Mouse (Mus musculus): ENCODE measurements around the gene Sparc.

Sparc gene

DNA sequence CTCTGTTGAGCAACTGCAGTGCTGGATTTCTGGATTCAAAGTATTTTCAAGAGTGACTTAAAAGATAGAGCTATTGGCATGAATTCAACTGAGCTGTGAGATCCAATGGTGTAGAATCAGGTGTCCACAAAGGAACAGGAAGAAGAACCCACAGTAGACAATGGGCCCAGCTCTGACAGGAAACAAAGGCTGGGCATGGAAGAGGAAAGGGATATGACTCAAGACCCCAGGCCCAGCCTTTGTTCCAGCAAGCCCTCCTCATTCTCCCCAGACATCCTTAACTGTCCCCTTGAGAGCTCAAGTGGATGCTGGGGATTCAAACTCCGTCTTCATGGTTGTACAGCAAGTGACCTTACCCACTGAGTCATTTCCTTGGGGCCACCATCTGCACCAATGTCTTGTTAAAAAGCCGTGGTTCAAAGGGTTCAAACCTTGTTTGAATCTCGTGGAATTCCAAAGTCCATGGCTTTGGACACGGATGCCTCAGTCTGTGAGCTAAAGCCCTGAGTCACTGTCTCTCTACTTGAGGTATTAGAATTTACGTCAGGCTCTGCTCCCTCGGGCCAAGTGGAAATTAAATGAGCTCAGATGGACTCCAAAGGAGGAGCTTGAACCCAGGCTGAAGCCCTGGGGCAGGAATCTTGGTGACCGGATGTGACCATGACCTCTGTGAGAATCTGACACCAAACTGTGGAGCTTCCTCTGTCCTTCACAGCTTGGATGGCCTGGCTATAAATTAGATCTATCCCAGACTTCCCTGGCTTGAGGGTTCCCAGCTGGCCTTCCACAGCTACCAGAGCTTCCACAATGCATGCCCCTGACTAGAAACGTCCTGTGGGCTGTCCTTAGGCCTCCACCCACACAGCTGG lies 17.1 kb downstream of the Sparc start:
- no peak for DNase-seq (ENCODE audit: low spot score in 2 of 2)

DNA sequence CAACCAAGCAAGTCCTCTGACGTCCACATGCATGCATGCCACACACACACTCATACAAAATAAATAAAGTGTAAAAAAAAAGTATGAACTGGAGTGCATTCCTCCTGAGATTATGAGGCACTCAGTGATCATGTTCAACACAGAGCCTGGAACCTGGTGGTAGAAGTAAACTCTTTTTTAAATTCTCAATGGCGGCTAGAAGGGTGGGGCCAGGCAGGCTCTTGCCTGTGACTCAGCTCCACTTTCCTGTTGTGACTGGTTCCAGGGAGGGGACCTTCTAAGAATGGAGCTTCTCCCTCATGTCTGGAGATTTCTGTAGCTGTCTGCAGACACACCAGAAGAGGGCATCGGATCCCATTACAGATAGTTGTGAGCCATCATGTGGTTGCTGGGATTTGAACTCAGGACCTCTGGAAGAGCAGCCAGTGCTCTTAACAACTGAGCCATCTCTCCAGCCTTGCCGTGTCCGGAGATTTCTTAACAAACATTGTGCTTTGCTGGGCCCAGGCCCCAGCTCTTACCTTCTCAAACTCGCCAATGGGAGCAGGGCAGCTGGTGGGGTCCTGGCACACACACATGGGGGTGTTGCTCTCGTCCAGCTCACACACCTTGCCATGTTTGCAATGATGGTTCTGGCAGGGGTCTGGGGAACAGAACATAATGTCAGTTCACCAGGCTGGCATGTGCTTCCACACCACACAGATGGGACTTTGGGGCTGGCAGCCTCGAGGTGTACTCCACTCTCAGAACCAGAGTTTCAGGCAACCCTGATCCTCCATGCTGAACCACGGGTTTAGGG lies 18.1 kb downstream of the Sparc start:
- no peak for DNase-seq (ENCODE audit: low spot score in 2 of 2)

DNA sequence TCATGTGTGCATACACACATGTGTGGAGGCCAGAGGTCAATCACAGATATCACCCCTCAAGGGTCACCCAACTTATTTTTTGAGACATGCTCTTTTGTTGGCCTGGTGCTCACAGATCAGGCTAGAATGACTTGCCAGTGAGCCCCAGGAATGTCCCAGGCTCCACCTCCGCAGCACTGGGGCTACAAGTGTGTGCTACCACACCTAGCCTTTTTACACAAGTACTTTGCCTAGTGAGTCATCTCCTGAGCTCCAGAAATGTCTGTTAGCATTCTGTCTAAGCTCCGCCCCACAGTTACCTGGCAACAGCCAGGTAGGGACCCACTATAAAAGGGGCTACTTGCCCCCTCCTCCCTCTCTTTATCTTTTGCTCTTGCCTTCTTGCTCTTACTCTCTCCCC lies 22.1 kb downstream of the Sparc start:
- no peak for DNase-seq (ENCODE audit: low spot score in 2 of 2)

GRCm38 (mm10) chr11:55398371-55398770 lies 24.6 kb downstream of the Sparc start:
- no peak for DNase-seq (ENCODE audit: low spot score in 2 of 2)

DNA sequence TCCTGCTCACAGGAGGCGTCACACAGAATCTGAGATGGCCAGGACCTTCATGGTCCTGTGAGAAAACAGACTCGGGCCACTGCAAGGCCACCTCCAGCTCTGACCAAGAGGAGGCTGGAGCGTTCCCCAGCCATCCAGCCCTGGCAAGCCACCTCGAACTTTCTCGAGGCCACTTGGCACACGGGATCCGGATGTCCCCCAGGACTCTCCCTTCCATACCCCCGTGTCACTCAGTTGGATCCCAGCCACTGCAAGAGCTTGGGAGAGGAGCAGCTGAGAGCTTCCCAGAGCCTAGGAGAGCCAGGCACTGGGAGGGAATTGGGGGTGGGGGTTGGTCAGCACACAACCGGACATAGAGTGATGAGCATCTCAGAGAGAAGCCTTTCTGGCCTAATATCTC lies 25.5 kb downstream of the Sparc start:
- no peak for DNase-seq (ENCODE audit: low spot score in 2 of 2)

GRCm38 (mm10) chr11:55397036-55397435 lies 25.9 kb downstream of the Sparc start:
- no peak for DNase-seq (ENCODE audit: low spot score in 2 of 2)

DNA sequence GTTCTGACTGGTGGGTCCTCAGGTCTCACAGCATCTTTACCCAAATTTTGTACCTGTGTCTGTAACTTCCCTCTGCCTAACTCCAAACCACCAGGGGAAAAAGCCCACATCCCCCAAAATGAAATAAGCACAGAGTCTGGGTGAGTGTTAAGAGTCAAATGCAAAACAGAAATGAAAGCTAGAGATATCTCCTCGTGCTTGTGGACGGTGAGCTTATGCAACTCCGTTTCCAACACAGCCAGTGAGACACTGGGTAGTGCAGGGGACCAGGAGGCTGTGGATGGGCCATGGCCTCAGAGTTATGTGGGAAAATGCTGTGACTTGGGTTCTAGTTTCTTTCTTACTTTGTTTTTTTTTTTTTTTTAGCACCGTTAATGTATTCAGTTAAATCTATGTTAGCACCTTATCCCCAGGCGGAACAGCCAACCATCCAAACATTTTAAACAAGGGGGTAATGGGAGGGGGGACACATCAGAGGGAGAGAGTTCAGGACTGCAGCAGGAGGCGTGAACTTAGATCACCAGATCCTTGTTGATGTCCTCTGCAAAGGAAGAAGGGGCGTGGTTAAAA lies 27.8 kb downstream of the Sparc start:
- no peak for DNase-seq (ENCODE audit: low spot score in 2 of 2)

DNA sequence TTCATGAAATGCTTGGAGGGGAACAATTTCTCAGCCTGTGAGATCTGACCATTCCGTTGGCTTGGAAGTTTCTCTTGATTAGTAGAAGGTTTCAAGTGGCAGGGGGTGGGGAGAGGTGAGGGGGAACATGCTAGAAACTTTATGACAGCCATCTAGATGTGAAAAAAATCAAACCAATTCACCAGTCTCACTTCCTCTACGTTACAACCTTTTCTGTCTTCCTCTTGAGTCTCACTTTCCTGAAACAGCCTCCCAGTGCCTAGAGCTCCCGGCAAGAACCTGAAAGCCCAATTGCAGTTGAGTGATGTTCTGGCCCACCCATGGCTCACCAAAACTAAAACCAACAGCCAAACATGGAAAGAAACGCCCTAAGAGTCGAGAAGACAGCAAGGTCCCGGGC lies 28.4 kb downstream of the Sparc start:
- DNase-seq (ENCODE audit: low spot score in 2 of 2) = no peak

DNA sequence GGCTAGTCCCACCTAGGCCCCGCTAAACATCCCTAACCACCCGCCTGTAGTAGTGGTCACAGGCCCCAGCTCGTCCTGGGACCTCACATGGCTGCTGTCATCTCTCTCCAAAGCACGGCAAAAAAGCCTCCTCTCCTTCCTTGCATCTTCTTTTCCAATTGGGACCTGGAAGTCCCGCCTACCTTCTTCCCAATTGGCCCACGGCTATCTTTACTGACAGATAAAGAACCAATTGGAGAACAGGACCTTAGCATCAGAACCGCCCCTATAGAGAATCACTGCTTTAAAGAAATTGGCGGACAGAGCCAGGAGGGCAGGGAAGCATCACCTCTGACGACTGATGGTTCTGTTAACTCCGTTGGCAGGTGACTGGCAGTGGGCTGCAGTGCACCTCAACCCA lies 30.5 kb downstream of the Sparc start:
- no peak for DNase-seq (ENCODE audit: low spot score in 2 of 2)

GRCm38 (mm10) chr11:55389778-55390177 lies 33.2 kb downstream of the Sparc start:
- DNase-seq (ENCODE audit: low spot score in 2 of 2) = peak in 1 of 2 experiments; percentile 18

DNA sequence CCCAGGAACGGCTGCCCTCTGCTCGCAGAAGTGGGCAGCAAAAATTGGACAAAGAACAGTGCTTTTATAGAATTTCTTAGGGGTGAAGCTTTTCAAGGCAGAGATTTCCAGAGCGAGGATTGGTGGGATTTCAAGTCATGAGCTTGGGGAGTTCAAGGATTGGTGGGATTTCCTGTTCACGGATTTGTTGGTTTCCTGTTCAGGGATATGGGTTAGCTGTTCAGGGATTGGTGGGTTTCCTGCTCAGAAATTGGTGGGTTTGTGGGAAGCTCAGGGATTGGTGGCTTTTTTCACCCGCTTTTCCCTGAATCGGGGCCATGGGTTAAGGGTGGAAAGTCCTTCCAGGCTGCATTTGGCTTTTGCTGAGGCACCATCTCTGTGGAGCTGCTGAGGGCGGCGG lies 35.4 kb downstream of the Sparc start:
- no peak for DNase-seq (ENCODE audit: low spot score in 2 of 2)

- DNase-seq (ENCODE audit: low spot score in 2 of 2) = peak; percentile 66 to 68
Observed at GRCm38 (mm10) chr11:55386424-55387063, 36.4 kb downstream of the Sparc start.

GRCm38 (mm10) chr11:55383463-55384045 lies 39.4 kb downstream of the Sparc start:
- DNase-seq (ENCODE audit: low spot score in 2 of 2) = no peak

DNA sequence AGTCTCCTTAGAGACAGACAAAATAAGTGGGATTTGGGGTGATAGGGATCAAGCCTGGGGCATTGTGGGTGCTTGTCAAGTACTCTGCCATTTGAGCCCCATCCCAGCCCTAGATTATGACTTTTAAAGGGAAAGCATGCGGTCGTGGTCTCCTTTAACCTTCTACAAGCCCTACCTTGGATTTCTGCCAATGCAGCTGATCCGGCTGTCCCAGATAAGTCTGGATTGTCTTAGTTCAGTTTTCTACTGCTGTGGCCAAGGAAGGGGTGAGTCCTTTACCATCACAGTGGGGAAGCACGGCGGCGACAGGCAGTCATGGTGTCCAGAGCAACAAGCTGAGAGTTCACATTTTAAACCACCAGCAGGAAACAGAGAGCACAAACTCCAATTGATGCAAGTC lies 42.1 kb downstream of the Sparc start:
- DNase-seq (ENCODE audit: low spot score in 2 of 2) = no peak

DNA sequence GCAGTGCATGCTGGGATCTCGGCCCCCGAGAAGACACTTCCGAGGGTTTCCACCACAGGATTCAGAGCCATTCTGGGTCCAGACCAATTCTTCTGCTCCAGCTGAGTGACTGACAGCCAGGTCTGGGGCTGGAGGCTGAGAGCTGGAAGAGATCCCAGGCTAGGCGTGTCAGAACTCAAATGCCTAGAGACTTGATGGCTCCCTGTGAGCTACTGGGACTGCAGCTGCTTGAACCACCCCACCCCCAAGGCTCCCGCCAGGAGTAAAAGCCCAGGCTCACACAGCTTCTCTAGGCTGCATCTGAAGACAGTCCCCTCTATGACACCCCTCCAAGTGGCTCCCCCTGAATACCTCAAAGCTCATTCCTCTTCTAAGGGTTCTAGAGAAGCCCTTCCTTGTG lies 44.6 kb downstream of the Sparc start:
- DNase-seq (ENCODE audit: low spot score in 2 of 2) = peak; percentile 59 to 68

DNA sequence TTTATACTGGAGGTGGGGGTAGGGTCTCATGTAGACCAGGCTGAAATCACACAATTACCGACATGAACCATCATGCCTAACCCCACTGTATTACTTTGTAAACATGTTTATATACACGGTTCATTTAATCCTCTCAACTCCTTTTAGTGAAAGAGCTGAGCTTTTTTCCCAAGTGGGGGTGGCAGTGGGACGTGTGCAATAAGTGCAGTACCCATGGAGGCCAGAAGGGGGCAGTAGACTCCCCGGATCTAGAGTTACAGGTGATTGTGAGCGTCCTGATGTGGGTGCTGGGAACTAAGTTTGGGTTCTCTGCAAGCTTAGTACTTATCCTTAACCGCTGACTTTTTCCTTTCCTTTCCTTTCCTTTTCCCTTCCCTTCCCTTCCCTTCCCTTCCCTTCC lies 49.1 kb downstream of the Sparc start:
- no peak for DNase-seq (ENCODE audit: low spot score in 2 of 2)

GRCm38 (mm10) chr11:55373373-55373772 lies 49.6 kb downstream of the Sparc start:
- DNase-seq (ENCODE audit: low spot score in 2 of 2) = no peak

GRCm38 (mm10) chr11:55372001-55372400 lies 51.0 kb downstream of the Sparc start:
- DNase-seq (ENCODE audit: low spot score in 2 of 2) = no peak

GRCm38 (mm10) chr11:55369093-55369471 lies 53.9 kb downstream of the Sparc start:
- no peak for DNase-seq (ENCODE audit: low spot score in 2 of 2)

- DNase-seq (ENCODE audit: low spot score in 2 of 2) = no peak
Observed at GRCm38 (mm10) chr11:55368388-55369092, 54.4 kb downstream of the Sparc start.

DNA sequence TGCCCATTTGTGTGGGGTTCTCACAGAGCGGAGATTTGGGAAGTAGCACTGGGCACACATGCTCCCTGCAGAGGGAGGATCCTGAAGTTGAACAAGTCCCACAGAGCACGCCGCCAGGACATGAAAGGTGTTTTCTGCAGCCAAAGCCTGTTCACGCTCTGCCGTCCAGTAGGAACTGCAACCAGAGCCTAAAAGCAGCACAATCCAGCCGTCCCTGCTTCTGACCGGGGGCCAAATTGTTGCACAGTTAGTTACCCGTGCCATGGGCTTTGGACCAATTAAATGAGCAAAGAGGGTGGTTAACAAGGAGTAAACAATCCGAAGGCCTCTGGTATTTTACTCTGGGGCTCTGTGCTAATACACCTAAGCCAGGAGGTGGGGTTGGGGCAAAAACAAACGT lies 55.2 kb downstream of the Sparc start:
- no peak for DNase-seq (ENCODE audit: low spot score in 2 of 2)

All from right cerebral cortex, postnatal 36 days (tissue).